Mouse (Mus musculus) cortical plate, adult 2 months (tissue): Measurements from ENCODE around the gene Zfp609. TPM values are rescaled to one million over a fixed set of nuclear protein-coding genes. Genes with fewer than 3 reads are reported as not detected.
A peak's percentile ranks its signal among the peaks of the same experiment; 100 is the strongest.

Source experiments
- H3K27ac ChIP-seq: fragments of 200-500 bp; 2 replicates; pipeline ENCODE4 v1.5.1; 2012; ENCODE audit warnings: low read length, control low read depth, inconsistent platforms; ENCODE audit not compliant: insufficient read depth
- H3K4me1 ChIP-seq: fragments of 200-500 bp; 2 replicates; pipeline ENCODE4 v1.6.1; 2011; ENCODE audit warnings: low read length; ENCODE audit not compliant: control insufficient read depth, insufficient read depth
- H3K4me3 ChIP-seq: fragments of 200-500 bp; 2 replicates; pipeline ENCODE4 v1.5.1; 2011; ENCODE audit warnings: mild to moderate bottlenecking, low read length, control low read depth; ENCODE audit not compliant: insufficient read depth
- CTCF ChIP-seq: fragments of 200-500 bp; IDR thresholded peaks from 2 replicates; pipeline ENCODE4 v1.5.1; 2011; ENCODE audit warnings: mild to moderate bottlenecking, control low read depth, low read length; ENCODE audit not compliant: insufficient read depth; ENCODE audit errors: extremely low read depth
- POLR2A ChIP-seq: fragments of 200-500 bp; IDR thresholded peaks from 2 replicates; pipeline ENCODE4 v1.6.1; 2011; ENCODE audit warnings: mild to moderate bottlenecking, low read length, control low read depth; ENCODE audit not compliant: insufficient read depth; ENCODE audit errors: extremely low read depth
- polyA plus RNA-seq: library from polyadenylated mRNA; depleted of rRNA; stranded (reverse); fragments of >200 nt; gene quantifications from 2 replicates; pipeline ENCODE4 v1.2.3, GENCODE M21; 2012

Zfp609 gene
- polyA plus RNA-seq, 1 experiment, result 14.1 TPM

- no peak for TF ChIP-seq POLR2A
- Histone ChIP-seq H3K4me3 (no peak overlapping the region), H3K4me1 (peaks cover 7% of the 10 kb centered on the region), H3K27ac (no peak overlapping the region)
Measured at GRCm38 (mm10) chr9:65741066-65741852, 86.1 kb downstream of the Zfp609 start.

GRCm38 (mm10) chr9:65734931-65735330, 92.4 kb downstream of the Zfp609 start:
- Histone ChIP-seq H3K27ac (no peak overlapping the region), H3K4me1 (no peaks in the 10 kb centered on the region), H3K4me3 (no peak overlapping the region)
- no peak for TF ChIP-seq CTCF
- no peak for TF ChIP-seq POLR2A

- no peak overlapping the region for H3K4me3 ChIP-seq
- H3K4me1 ChIP-seq, result peaks cover 6% of the 10 kb centered on the region
- TF ChIP-seq CTCF (no peak), POLR2A (no peak)
- H3K27ac ChIP-seq, result no peak overlapping the region
Measured at GRCm38 (mm10) chr9:65728588-65728987, 98.8 kb downstream of the Zfp609 start.

GRCm38 (mm10) chr9:65727491-65727890, 99.9 kb downstream of the Zfp609 start:
- Histone ChIP-seq H3K27ac (no peak overlapping the region), H3K4me3 (no peak overlapping the region), H3K4me1 (peaks cover 6% of the 10 kb centered on the region)
- TF ChIP-seq POLR2A, result no peak
- no peak for TF ChIP-seq CTCF

- TF ChIP-seq POLR2A, result no peak
- TF ChIP-seq CTCF, result no peak
- no peak overlapping the region for H3K27ac ChIP-seq
- H3K4me1 ChIP-seq, result peaks cover 8% of the 10 kb centered on the region
- no peak overlapping the region for H3K4me3 ChIP-seq
Measured at GRCm38 (mm10) chr9:65726431-65726830, 100.9 kb downstream of the Zfp609 start.

- peaks cover 11% of the 10 kb centered on the region for H3K4me1 ChIP-seq
- no peak overlapping the region for H3K27ac ChIP-seq
- TF ChIP-seq CTCF, result no peak
- no peak for TF ChIP-seq POLR2A
- H3K4me3 ChIP-seq, result no peak overlapping the region
Measured at GRCm38 (mm10) chr9:65725291-65725622, 102.1 kb downstream of the Zfp609 start.

- H3K4me3 ChIP-seq, result no peak overlapping the region
- peaks cover 11% of the 10 kb centered on the region for H3K4me1 ChIP-seq
- H3K27ac ChIP-seq, result 0 out of 2 replicates have a peak overlapping the region, but pooled peaks have one; percentile 0
- TF ChIP-seq CTCF (no peak), POLR2A (no peak)
Measured at GRCm38 (mm10) chr9:65724471-65725290, 102.7 kb downstream of the Zfp609 start.

GRCm38 (mm10) chr9:65721161-65721566, 106.2 kb downstream of the Zfp609 start:
- no peak overlapping the region for H3K27ac ChIP-seq
- H3K4me1 ChIP-seq, result peaks cover 11% of the 10 kb centered on the region
- TF ChIP-seq CTCF (no peak), POLR2A (no peak)
- H3K4me3 ChIP-seq, result no peak overlapping the region

GRCm38 (mm10) chr9:65718195-65718594, 109.2 kb downstream of the Zfp609 start:
- peaks cover 6% of the 10 kb centered on the region for H3K4me1 ChIP-seq
- no peak overlapping the region for H3K27ac ChIP-seq
- H3K4me3 ChIP-seq, result no peak overlapping the region
- TF ChIP-seq CTCF, result no peak
- no peak for TF ChIP-seq POLR2A
